Mouse (Mus musculus): Measurements from ENCODE around the gene Slc2a8.
A peak's percentile ranks its signal among the peaks of the same experiment; 100 is the strongest.
"Not testable (repeated sequence)": the region's sequence is repeated elsewhere in the genome, so short reads cannot be mapped to it uniquely, and the experiment has no call there.

Slc2a8 gene

GRCm38 (mm10) chr2:32981725-32982271 is at the start of gene Slc2a8:
Slc2a8 (minus strand) TSS chr2:32982083.
- DNase-seq (ENCODE audit: low spot score), result peak; percentile 47

- DNase-seq (ENCODE audit: low spot score), result no peak
Observed at GRCm38 (mm10) chr2:33025040-33025439, 43.2 kb upstream of the Slc2a8 start.

- DNase-seq (ENCODE audit: low spot score), result no peak
Observed at GRCm38 (mm10) chr2:33024564-33024963, 42.7 kb upstream of the Slc2a8 start.

- DNase-seq (ENCODE audit: low spot score), result no peak
Observed at GRCm38 (mm10) chr2:33022846-33023245, 41.0 kb upstream of the Slc2a8 start.

GRCm38 (mm10) chr2:33018026-33018425 is 36.1 kb upstream of the Slc2a8 start:
- no peak for DNase-seq (ENCODE audit: low spot score)

- no peak for DNase-seq (ENCODE audit: low spot score)
Observed at GRCm38 (mm10) chr2:33017191-33017590, 35.3 kb upstream of the Slc2a8 start.

GRCm38 (mm10) chr2:33014877-33015276 is 33.0 kb upstream of the Slc2a8 start:
- no peak for DNase-seq (ENCODE audit: low spot score)

GRCm38 (mm10) chr2:33009055-33009454 is 27.2 kb upstream of the Slc2a8 start:
- DNase-seq (ENCODE audit: low spot score), result not testable (repeated sequence)

- no peak for DNase-seq (ENCODE audit: low spot score)
Observed at GRCm38 (mm10) chr2:33005041-33005440, 23.2 kb upstream of the Slc2a8 start.

- no peak for DNase-seq (ENCODE audit: low spot score)
Observed at GRCm38 (mm10) chr2:33002144-33002543, 20.3 kb upstream of the Slc2a8 start.

GRCm38 (mm10) chr2:32999752-33000151 is 17.9 kb upstream of the Slc2a8 start:
- no peak for DNase-seq (ENCODE audit: low spot score)

GRCm38 (mm10) chr2:32997792-32998191 is 15.9 kb upstream of the Slc2a8 start:
- DNase-seq (ENCODE audit: low spot score), result no peak

- DNase-seq (ENCODE audit: low spot score), result no peak
Observed at GRCm38 (mm10) chr2:32997081-32997480, 15.2 kb upstream of the Slc2a8 start.

- no peak for DNase-seq (ENCODE audit: low spot score)
Observed at GRCm38 (mm10) chr2:32992130-32992529, 10.2 kb upstream of the Slc2a8 start.

- no peak for DNase-seq (ENCODE audit: low spot score)
Observed at GRCm38 (mm10) chr2:32990167-32990832, 8.4 kb upstream of the Slc2a8 start.

GRCm38 (mm10) chr2:32989376-32989775 is 7.5 kb upstream of the Slc2a8 start:
- no peak for DNase-seq (ENCODE audit: low spot score)

GRCm38 (mm10) chr2:32985844-32986243 is 4.0 kb upstream of the Slc2a8 start:
- no peak for DNase-seq (ENCODE audit: low spot score)

GRCm38 (mm10) chr2:32983617-32984016 is 1.7 kb upstream of the Slc2a8 start:
- no peak for DNase-seq (ENCODE audit: low spot score)

- DNase-seq (ENCODE audit: low spot score), result no peak
Observed at GRCm38 (mm10) chr2:32982700-32983099, 817 bp upstream of the Slc2a8 start.

GRCm38 (mm10) chr2:32981281-32981680 is 602 bp downstream of the Slc2a8 start:
- no peak for DNase-seq (ENCODE audit: low spot score)

- no peak for DNase-seq (ENCODE audit: low spot score)
Observed at GRCm38 (mm10) chr2:32979675-32980074, 2.2 kb downstream of the Slc2a8 start.

- DNase-seq (ENCODE audit: low spot score), result no peak
Observed at GRCm38 (mm10) chr2:32978675-32979074, 3.2 kb downstream of the Slc2a8 start.

GRCm38 (mm10) chr2:32977114-32977513 is 4.8 kb downstream of the Slc2a8 start:
- DNase-seq (ENCODE audit: low spot score), result no peak

GRCm38 (mm10) chr2:32974216-32974615 is 7.7 kb downstream of the Slc2a8 start:
- DNase-seq (ENCODE audit: low spot score), result no peak
